Mouse (Mus musculus): ENCODE data around the gene Dcst1.

The Dcst1 gene

DNA sequence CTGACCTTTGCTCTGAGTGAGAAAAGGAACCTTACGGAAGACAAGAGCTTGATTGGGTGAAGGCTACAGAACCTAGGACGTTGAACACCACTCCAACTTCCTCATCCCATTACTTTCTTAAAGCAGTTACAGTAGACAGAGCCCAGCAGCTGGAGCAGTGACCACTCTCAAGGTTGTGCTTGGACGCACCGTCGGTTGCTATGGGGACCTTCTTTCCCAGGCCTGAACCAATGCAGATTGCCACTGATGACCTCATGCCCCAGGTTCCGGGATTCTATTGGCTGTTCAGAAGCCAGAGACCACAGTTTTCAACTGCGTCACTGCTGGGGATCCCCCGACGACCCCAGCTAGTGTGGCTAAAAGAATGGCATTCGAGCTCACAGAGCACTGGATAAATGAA is 34.1 kb downstream of the Dcst1 start:
- DNase-seq, result no peak

- DNase-seq, result no peak
Observed at GRCm38 (mm10) chr3:89330346-89330745, 34.7 kb downstream of the Dcst1 start.

DNA sequence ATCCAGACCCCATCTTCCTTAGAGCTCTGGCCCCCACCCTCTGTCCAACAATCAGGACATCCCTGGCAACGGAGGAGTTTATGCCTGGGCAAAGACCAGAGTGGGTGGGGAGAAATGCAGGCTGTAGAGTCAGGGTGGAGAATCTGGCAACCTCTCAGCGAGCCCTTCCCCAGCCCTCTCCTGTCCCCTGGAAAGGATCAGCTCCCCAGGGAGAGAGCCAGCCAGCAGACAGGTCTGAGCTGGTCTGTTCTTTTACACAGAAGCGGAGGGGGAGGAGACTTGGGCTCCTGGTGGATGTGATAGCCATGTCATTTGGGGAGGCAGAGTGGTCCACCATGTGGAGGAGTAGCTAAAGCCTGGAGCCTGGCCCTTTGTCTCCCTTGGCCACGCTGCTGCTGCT is 36.4 kb downstream of the Dcst1 start:
- no peak for DNase-seq

- no peak for DNase-seq
Observed at GRCm38 (mm10) chr3:89327371-89327870, 37.6 kb downstream of the Dcst1 start.

- no peak for DNase-seq
Observed at GRCm38 (mm10) chr3:89325882-89326281, 39.2 kb downstream of the Dcst1 start.

DNA sequence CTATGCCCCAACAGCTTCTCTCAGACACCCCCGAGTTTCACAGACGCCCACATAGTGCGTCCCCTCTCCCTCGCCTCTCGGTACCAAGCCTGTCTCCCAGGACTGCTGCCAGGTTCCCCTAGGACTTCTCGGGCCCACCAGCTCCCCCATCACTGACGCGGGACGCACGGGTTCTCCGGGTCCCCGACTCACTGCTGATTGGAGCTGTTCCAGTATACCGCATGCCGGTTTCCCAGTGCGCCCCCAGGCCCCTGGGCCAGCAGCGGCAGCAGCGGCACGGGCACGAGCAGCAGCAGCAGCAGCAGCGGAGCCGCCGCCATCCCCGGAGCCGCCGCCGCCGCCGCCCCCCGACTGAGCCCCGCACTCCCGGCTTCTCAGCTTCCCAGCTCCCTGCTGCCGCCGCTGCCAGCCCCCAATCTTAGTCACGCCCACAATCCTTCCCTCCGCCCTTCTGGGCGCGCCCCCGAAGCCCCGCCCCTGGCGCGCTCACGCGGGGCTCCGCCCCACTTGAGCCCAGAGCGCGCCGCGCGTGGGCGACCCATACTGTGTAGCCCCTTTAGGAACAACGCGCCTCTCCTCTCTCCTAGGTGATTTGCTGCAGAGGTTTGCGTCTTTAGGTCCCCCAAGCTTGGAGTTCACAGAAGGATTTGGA is 42.4 kb downstream of the Dcst1 start, which contains the start of gene Efna3:
Efna3 (minus strand) TSS at position 452 of the 652 bp plus-strand sequence.
- DNase-seq, result peak; percentile 82

GRCm38 (mm10) chr3:89322131-89322500 is 42.9 kb downstream of the Dcst1 start:
- no peak for DNase-seq

DNA sequence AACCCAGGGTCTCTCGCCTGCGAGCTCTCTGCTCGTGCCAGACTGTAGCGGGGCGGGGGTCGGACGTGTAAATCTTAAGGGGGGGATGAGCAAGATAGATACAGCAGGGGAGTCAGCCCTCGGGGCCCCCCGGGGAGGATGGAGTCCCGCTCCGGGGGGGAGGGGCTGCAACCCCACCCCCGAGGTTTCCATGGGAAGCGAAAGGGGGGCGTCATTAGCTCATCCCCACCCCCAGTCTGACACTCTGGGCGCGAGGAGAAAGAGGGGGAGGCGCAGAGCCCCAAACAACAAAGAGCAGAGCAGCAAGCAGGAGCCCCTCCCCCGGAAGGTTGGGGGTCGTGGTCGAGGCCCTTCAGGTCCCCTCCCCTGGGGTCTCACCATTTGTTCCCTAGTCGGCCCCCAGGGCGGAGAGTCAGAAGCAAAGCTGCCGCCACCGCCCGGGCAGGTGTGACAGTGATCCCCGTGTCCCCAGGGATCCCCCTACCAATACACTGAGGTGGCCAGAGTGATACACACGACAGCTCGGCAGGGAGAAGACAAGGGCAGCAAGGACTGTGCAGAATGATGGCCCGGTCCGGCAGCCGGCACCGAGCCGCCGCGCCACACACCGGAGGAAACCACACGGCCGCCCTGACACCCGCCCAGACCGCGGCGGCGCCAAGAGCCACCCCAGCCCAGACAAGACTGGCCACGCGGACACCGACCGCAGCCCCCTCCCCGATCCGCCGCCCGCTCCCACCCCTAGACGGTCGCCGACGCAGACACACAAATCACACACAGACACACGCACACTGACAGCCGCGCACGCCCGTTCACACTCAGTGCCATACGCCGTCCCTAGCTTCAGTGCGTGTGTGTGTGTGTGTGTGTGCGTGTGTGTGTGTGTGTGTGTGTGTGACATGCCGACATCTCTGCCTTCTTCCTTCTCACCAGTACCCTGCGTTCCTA is 43.6 kb downstream of the Dcst1 start:
- peak; percentile 41 for DNase-seq

GRCm38 (mm10) chr3:89320581-89321182 is 44.4 kb downstream of the Dcst1 start:
- peak; percentile 56 for DNase-seq

- peak; percentile 59 for DNase-seq
Observed at GRCm38 (mm10) chr3:89319591-89320350, 45.3 kb downstream of the Dcst1 start.

DNA sequence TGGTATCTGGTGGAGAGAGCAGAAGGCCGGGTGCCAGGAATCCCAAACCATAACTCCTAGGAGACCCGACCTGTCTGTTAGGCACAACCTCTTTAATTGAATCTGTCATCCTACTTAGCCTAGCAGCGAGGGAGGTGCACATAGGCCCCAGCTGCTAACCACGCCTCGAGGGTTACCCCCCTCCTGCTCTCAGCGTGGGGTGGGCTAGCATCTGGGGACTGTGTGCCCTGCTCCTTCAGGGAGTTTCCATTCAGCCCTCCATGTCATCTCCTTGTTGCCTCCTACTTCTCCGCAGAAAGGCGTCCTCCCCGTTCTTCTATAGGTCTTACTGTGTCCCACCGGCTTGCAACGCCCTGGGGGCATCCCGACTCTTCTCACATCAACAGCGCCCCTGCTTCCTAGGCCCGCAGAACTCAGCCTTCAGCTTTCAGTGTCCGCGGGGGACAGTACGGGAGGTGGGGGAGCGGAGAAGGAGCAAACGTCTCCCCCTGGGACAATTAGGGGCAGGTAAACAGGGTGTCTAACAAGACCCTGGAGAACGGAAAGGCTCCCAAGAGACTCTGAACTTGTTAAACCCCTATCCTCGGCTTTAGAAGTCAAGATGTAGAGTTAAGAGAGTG is 46.0 kb downstream of the Dcst1 start:
- no peak for DNase-seq

- DNase-seq, result no peak
Observed at GRCm38 (mm10) chr3:89318316-89318715, 46.7 kb downstream of the Dcst1 start.

DNA sequence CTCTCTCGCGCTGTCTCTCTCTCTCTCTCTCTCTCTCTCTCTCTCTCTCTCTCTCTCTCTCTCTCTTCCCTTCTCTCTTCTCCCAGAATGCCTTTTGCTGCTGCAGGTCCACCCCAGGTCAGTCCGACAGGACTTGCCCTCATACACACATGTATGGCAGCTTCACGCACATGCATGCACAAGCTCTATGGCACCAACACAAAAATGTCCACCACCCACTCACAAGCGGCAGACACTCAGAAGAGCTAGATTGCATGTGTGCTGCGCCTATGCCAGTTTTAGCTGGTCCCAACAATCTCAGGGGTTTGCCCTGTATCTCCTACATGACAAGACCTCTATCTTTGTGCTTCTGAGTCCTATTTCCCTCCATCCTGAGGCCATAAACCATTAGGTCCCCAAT is 47.8 kb downstream of the Dcst1 start:
- no peak for DNase-seq

DNA sequence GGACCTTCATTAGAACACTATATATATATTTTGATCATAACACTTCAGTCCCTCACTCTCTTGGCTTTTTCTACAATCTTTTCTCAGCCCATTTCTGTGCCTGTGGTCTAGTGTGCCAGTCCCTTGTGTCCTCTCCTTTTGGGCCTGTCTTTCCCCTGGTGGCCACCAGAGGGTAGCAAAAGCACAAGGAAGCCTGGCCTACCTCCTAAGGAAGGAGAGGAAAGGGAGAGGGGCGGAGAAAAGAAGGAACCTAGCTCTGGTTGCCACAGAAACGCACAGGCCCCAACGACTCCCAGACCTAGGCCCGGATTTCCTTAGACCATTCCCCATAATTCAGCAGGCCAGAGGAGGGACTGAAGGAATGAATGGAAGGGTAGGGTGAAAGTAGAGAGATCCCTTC is 48.2 kb downstream of the Dcst1 start:
- peak; percentile 81 for DNase-seq

DNA sequence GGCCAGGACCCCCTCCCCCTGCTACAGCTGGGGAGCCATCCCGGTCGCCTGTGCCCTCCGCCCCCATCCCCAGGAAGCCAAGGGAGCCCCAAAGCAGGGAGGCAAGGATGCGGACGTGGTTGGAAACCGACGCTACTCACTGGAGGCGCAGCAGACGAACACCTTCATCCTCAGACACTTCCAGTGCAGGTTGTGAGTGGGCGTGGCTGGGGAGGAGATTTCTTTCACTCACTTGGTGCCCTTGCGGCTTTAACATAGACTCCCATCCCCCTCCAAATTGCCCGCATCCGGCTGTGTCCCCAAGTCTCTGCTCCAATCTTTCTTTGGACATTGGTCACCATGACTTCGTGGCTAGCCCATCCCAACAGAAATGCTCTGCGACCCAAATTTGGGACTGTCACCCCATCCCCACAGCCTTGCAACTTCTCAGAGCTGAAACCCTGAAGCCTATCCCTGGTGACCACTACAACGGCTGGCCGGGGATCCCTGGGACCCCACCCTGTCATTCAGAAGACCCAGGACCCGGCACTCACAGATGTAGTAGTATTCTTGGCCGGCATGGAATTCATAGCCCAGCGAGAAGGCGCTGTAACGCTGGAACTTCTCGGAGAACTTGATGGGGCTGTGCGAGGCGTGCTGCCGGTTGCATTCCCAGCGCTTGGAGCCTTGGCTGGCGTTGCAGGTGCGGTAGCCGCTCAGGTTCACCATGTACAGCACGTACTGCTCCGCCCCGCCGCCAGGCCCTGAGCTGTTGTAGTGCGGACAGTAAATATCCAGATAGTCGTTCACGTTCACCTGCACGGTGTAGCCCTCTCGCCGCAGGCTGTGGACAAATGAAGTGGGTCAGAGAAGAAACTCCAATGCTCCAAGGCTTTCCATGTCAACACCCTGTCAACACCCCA is 48.9 kb downstream of the Dcst1 start:
- DNase-seq, result peak; percentile 46

GRCm38 (mm10) chr3:89315195-89315929 is 49.7 kb downstream of the Dcst1 start:
- DNase-seq, result peak; percentile 83

- no peak for DNase-seq
Observed at GRCm38 (mm10) chr3:89314791-89315190, 50.3 kb downstream of the Dcst1 start.

DNA sequence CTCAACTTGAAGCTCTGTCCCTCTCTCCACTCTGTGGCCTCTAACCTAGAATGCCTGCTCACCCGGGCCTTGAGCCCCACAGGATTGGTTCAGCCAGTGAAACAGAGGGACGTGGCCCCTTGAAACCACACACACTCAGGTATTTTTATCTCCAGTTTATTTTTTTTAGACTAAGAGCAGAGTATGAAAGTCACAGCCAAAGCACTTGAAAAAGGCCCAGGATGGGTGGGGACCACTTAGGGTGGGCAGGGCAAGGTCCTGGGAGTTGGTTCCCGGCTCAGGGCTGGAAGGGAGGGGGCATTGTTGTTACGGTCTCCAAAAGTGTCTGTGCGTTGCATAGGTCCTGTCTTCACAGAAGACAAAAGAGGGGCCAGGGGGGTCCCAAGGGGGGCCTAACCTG is 50.7 kb downstream of the Dcst1 start:
- DNase-seq, result no peak

DNA sequence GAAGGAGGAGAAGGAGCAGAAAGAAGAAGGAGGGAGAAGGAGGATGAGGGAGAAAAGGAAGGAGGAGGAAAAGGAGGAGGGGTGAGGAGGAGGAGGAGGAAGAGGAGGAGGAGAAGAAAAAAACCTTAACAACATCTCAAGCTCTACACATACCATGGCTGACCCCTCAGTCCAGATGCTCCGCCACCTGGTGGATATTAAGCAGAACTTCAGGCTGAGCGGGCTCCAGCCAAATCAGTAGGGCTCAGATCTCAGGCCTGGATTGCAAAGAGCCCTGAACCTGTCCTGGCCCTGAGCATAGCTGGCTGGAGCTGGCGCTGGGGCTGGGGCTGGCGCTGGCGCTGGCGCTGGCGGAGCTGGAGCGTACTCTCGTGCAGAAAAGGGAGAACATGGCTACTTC is 57.0 kb downstream of the Dcst1 start:
- DNase-seq, result peak; percentile 72

- DNase-seq, result no peak
Observed at GRCm38 (mm10) chr3:89305551-89306325, 59.3 kb downstream of the Dcst1 start.

Data from thymus, postnatal 4 days (tissue).